Mouse (Mus musculus): ENCODE data around the gene Gnb1. TPM values are rescaled to one million over a fixed set of nuclear protein-coding genes. Genes with fewer than 3 reads are reported as not detected.

Gene Gnb1
- polyA plus RNA-seq, 1 experiment from 2014 or later = 277 TPM

GRCm38 (mm10) chr4:155510981-155511380 is 19.8 kb downstream of the Gnb1 start:
- WGBS = 93% methylated on average over 1 of the region's 1 CpGs
- DNase-seq (ENCODE audit: low spot score) = no peak
- H3K36me3 ChIP-seq (ENCODE audit: control insufficient read depth, insufficient read depth, low read length) = no peaks in the 10 kb centered on the region
- peaks cover 3% of the 10 kb centered on the region; the same call in 1 of the 2 replicates for H3K4me1 ChIP-seq (replicated peaks; ENCODE audit: control insufficient read depth, insufficient read depth, low read length)
- ATAC-seq (replicated peaks; ENCODE audit: low FRiP score) = no peak
- H3K4me3 ChIP-seq (ENCODE audit: low read depth, low read length) = no peak overlapping the region
- H3K4me2 ChIP-seq = no peak overlapping the region
- H3K27me3 ChIP-seq (replicated peaks; ENCODE audit: control insufficient read depth, insufficient read depth, low read length) = no peaks in the 10 kb centered on the region
- no peak overlapping the region for H3K9ac ChIP-seq (ENCODE audit: low read depth, low read length)
- no peak overlapping the region for H3K27ac ChIP-seq (ENCODE audit: low read depth, low read length)
- no peaks in the 10 kb centered on the region for H3K9me3 ChIP-seq (ENCODE audit: control insufficient read depth, low read length)

- WGBS = 92% methylated on average over 2 of the region's 2 CpGs
- H3K4me2 ChIP-seq = no peak overlapping the region
- no peaks in the 10 kb centered on the region for H3K27me3 ChIP-seq (replicated peaks; ENCODE audit: control insufficient read depth, insufficient read depth, low read length)
- H3K36me3 ChIP-seq (ENCODE audit: control insufficient read depth, insufficient read depth, low read length) = no peaks in the 10 kb centered on the region
- no peaks in the 10 kb centered on the region for H3K9me3 ChIP-seq (ENCODE audit: control insufficient read depth, low read length)
- no peak overlapping the region for H3K27ac ChIP-seq (ENCODE audit: low read depth, low read length)
- H3K4me1 ChIP-seq (replicated peaks; ENCODE audit: control insufficient read depth, insufficient read depth, low read length) = no peaks in the 10 kb centered on the region
- no peak overlapping the region for H3K4me3 ChIP-seq (ENCODE audit: low read depth, low read length)
- DNase-seq (ENCODE audit: low spot score) = no peak
- no peak overlapping the region for H3K9ac ChIP-seq (ENCODE audit: low read depth, low read length)
- ATAC-seq (replicated peaks; ENCODE audit: low FRiP score) = no peak
These were observed 23.6 kb downstream of the Gnb1 start for GRCm38 (mm10) chr4:155514810-155515209.

GRCm38 (mm10) chr4:155517948-155518517 is 26.9 kb downstream of the Gnb1 start:
- no peak for DNase-seq (ENCODE audit: low spot score)
- Histone ChIP-seq H3K4me2 (no peak overlapping the region), H3K36me3 (ENCODE audit: control insufficient read depth, insufficient read depth, low read length) (no peaks in the 10 kb centered on the region), H3K27ac (ENCODE audit: low read depth, low read length) (no peak overlapping the region), H3K4me1 (replicated peaks; ENCODE audit: control insufficient read depth, insufficient read depth, low read length) (no peaks in the 10 kb centered on the region), H3K4me3 (ENCODE audit: low read depth, low read length) (no peak overlapping the region), H3K27me3 (replicated peaks; ENCODE audit: control insufficient read depth, insufficient read depth, low read length) (no peaks in the 10 kb centered on the region), H3K9me3 (ENCODE audit: control insufficient read depth, low read length) (no peaks in the 10 kb centered on the region), H3K9ac (ENCODE audit: low read depth, low read length) (no peak overlapping the region)
- no peak for ATAC-seq (replicated peaks; ENCODE audit: low FRiP score)
- WGBS = 75% methylated on average over 7 of the region's 7 CpGs

GRCm38 (mm10) chr4:155522327-155522726 is 31.2 kb downstream of the Gnb1 start:
- H3K27ac ChIP-seq (ENCODE audit: low read depth, low read length) = no peak overlapping the region
- WGBS = 83% methylated on average over 7 of the region's 7 CpGs
- no peak overlapping the region for H3K4me2 ChIP-seq
- DNase-seq (ENCODE audit: low spot score) = no peak
- H3K36me3 ChIP-seq (ENCODE audit: control insufficient read depth, insufficient read depth, low read length) = peaks cover 3% of the 10 kb centered on the region; the same call in 1 of the 2 replicates
- H3K4me3 ChIP-seq (ENCODE audit: low read depth, low read length) = no peak overlapping the region
- no peak for ATAC-seq (replicated peaks; ENCODE audit: low FRiP score)
- no peaks in the 10 kb centered on the region for H3K4me1 ChIP-seq (replicated peaks; ENCODE audit: control insufficient read depth, insufficient read depth, low read length)
- H3K9me3 ChIP-seq (ENCODE audit: control insufficient read depth, low read length) = no peaks in the 10 kb centered on the region
- no peaks in the 10 kb centered on the region for H3K27me3 ChIP-seq (replicated peaks; ENCODE audit: control insufficient read depth, insufficient read depth, low read length)
- H3K9ac ChIP-seq (ENCODE audit: low read depth, low read length) = no peak overlapping the region

GRCm38 (mm10) chr4:155525751-155526150 is 34.6 kb downstream of the Gnb1 start:
- 85% methylated on average over 5 of the region's 5 CpGs for WGBS
- H3K27me3 ChIP-seq (replicated peaks; ENCODE audit: control insufficient read depth, insufficient read depth, low read length) = no peaks in the 10 kb centered on the region
- DNase-seq (ENCODE audit: low spot score) = no peak
- H3K4me3 ChIP-seq (ENCODE audit: low read depth, low read length) = no peak overlapping the region
- no peaks in the 10 kb centered on the region for H3K4me1 ChIP-seq (replicated peaks; ENCODE audit: control insufficient read depth, insufficient read depth, low read length)
- no peak overlapping the region for H3K27ac ChIP-seq (ENCODE audit: low read depth, low read length)
- no peak overlapping the region for H3K4me2 ChIP-seq
- peaks cover 8% of the 10 kb centered on the region; the same call in 1 of the 2 replicates for H3K36me3 ChIP-seq (ENCODE audit: control insufficient read depth, insufficient read depth, low read length)
- ATAC-seq (replicated peaks; ENCODE audit: low FRiP score) = no peak
- no peaks in the 10 kb centered on the region for H3K9me3 ChIP-seq (ENCODE audit: control insufficient read depth, low read length)
- H3K9ac ChIP-seq (ENCODE audit: low read depth, low read length) = no peak overlapping the region

- no peak for DNase-seq (ENCODE audit: low spot score)
- WGBS = 75% methylated on average over 3 of the region's 3 CpGs
- no peak overlapping the region for H3K4me3 ChIP-seq (ENCODE audit: low read depth, low read length)
- H3K27ac ChIP-seq (ENCODE audit: low read depth, low read length) = no peak overlapping the region
- H3K9me3 ChIP-seq (ENCODE audit: control insufficient read depth, low read length) = no peaks in the 10 kb centered on the region
- H3K4me2 ChIP-seq = no peak overlapping the region
- ATAC-seq (replicated peaks; ENCODE audit: low FRiP score) = no peak
- H3K4me1 ChIP-seq (replicated peaks; ENCODE audit: control insufficient read depth, insufficient read depth, low read length) = no peaks in the 10 kb centered on the region
- no peaks in the 10 kb centered on the region for H3K27me3 ChIP-seq (replicated peaks; ENCODE audit: control insufficient read depth, insufficient read depth, low read length)
- H3K36me3 ChIP-seq (ENCODE audit: control insufficient read depth, insufficient read depth, low read length) = peaks cover 19% of the 10 kb centered on the region
- H3K9ac ChIP-seq (ENCODE audit: low read depth, low read length) = no peak overlapping the region
These were observed 38.1 kb downstream of the Gnb1 start for GRCm38 (mm10) chr4:155529294-155529693.

- H3K9ac ChIP-seq (ENCODE audit: low read depth, low read length) = no peak overlapping the region
- 92% methylated on average over 7 of the region's 7 CpGs for WGBS
- no peaks in the 10 kb centered on the region for H3K4me1 ChIP-seq (replicated peaks; ENCODE audit: control insufficient read depth, insufficient read depth, low read length)
- no peak for DNase-seq (ENCODE audit: low spot score)
- H3K9me3 ChIP-seq (ENCODE audit: control insufficient read depth, low read length) = no peaks in the 10 kb centered on the region
- peaks cover 33% of the 10 kb centered on the region for H3K36me3 ChIP-seq (ENCODE audit: control insufficient read depth, insufficient read depth, low read length)
- no peak overlapping the region for H3K4me2 ChIP-seq
- no peak overlapping the region for H3K27ac ChIP-seq (ENCODE audit: low read depth, low read length)
- no peaks in the 10 kb centered on the region for H3K27me3 ChIP-seq (replicated peaks; ENCODE audit: control insufficient read depth, insufficient read depth, low read length)
- H3K4me3 ChIP-seq (ENCODE audit: low read depth, low read length) = no peak overlapping the region
- no peak for ATAC-seq (replicated peaks; ENCODE audit: low FRiP score)
These were observed 58.8 kb downstream of the Gnb1 start for GRCm38 (mm10) chr4:155549993-155550392.

GRCm38 (mm10) chr4:155550446-155550845 is 59.3 kb downstream of the Gnb1 start:
- Histone ChIP-seq H3K27ac (ENCODE audit: low read depth, low read length) (no peak overlapping the region), H3K27me3 (replicated peaks; ENCODE audit: control insufficient read depth, insufficient read depth, low read length) (no peaks in the 10 kb centered on the region), H3K9me3 (ENCODE audit: control insufficient read depth, low read length) (no peaks in the 10 kb centered on the region), H3K4me3 (ENCODE audit: low read depth, low read length) (no peak overlapping the region), H3K4me1 (replicated peaks; ENCODE audit: control insufficient read depth, insufficient read depth, low read length) (no peaks in the 10 kb centered on the region), H3K4me2 (no peak overlapping the region), H3K9ac (ENCODE audit: low read depth, low read length) (no peak overlapping the region), H3K36me3 (ENCODE audit: control insufficient read depth, insufficient read depth, low read length) (peaks cover 30% of the 10 kb centered on the region)
- DNase-seq (ENCODE audit: low spot score) (no peak), ATAC-seq (replicated peaks; ENCODE audit: low FRiP score) (no peak)
- WGBS = 56% methylated on average over 2 of the region's 2 CpGs

GRCm38 (mm10) chr4:155551073-155551472 is 59.9 kb downstream of the Gnb1 start:
- Histone ChIP-seq H3K9ac (ENCODE audit: low read depth, low read length) (no peak overlapping the region), H3K27me3 (replicated peaks; ENCODE audit: control insufficient read depth, insufficient read depth, low read length) (no peaks in the 10 kb centered on the region), H3K27ac (ENCODE audit: low read depth, low read length) (no peak overlapping the region), H3K9me3 (ENCODE audit: control insufficient read depth, low read length) (no peaks in the 10 kb centered on the region), H3K4me3 (ENCODE audit: low read depth, low read length) (no peak overlapping the region), H3K36me3 (ENCODE audit: control insufficient read depth, insufficient read depth, low read length) (peaks cover 33% of the 10 kb centered on the region), H3K4me2 (no peak overlapping the region), H3K4me1 (replicated peaks; ENCODE audit: control insufficient read depth, insufficient read depth, low read length) (no peaks in the 10 kb centered on the region)
- WGBS = 93% methylated on average over 4 of the region's 4 CpGs
- ATAC-seq (replicated peaks; ENCODE audit: low FRiP score) (no peak), DNase-seq (ENCODE audit: low spot score) (no peak)
